Mouse (Mus musculus) cortical plate, adult 2 months (tissue): ENCODE measurements around the gene Tshz2.

Experiments
- CTCF ChIP-seq: fragments of 200-500 bp; IDR thresholded peaks from 2 replicates; pipeline ENCODE4 v1.5.1; 2011; ENCODE audit warnings: mild to moderate bottlenecking, control low read depth, low read length; ENCODE audit not compliant: insufficient read depth; ENCODE audit errors: extremely low read depth
- POLR2A ChIP-seq: fragments of 200-500 bp; IDR thresholded peaks from 2 replicates; pipeline ENCODE4 v1.6.1; 2011; ENCODE audit warnings: mild to moderate bottlenecking, low read length, control low read depth; ENCODE audit not compliant: insufficient read depth; ENCODE audit errors: extremely low read depth

- TF ChIP-seq POLR2A (no peak), CTCF (no peak)
These were observed 2.7 kb upstream of the Tshz2 start for GRCm38 (mm10) chr2:169630070-169630469.
